Mouse (Mus musculus) yolk sac, embryonic 10.5 days (tissue): ENCODE data around the gene Serping1.

Source experiments
- DNase-seq: peaks from one replicate; pipeline ENCODE4 v3.0.0-alpha.2; 2017; ENCODE audit warnings: low spot score

Gene Serping1

GRCm38 (mm10) chr2:84783315-84783714 lies 8.1 kb upstream of the Serping1 start:
- no peak for DNase-seq

DNA sequence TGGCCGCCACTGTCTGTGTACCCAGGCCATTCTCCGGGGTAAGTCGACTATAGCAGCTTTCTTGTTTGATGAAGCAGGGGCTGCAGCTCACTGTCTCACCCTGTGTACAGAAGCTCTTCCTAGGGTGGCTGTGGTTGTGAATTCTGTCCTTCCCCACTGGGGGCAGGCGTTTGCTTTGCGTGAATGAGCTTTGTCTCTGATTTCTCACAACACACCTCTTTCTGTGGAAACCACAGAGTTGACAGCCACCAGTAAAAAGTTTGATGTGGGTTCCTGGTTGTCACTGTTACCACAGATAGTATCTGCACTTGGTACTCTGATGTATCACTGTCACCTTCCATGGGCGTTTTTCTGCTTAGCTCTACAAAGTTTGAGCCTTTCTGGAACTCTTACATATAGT lies 4.0 kb upstream of the Serping1 start:
- no peak for DNase-seq

DNA sequence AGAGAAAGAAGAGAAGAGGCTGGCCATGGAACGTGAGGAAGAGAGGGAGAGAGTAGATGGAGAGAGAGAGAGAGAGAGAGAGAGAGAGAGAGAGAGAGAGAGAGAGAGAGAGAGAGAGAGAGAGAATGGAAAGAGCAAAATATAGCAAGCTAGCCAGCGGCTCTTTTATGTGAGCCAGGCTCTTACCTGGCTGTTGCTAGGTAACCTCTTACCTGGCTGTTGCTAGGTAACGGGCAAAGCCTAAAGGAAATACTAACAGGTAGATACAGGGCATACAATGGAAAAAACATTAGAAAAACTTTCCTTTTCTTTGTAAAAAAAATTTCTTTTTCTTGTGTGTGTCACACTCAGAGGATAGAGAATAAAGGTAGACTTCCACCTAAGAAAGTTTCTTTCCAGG lies 2.5 kb upstream of the Serping1 start:
- no peak for DNase-seq

DNA sequence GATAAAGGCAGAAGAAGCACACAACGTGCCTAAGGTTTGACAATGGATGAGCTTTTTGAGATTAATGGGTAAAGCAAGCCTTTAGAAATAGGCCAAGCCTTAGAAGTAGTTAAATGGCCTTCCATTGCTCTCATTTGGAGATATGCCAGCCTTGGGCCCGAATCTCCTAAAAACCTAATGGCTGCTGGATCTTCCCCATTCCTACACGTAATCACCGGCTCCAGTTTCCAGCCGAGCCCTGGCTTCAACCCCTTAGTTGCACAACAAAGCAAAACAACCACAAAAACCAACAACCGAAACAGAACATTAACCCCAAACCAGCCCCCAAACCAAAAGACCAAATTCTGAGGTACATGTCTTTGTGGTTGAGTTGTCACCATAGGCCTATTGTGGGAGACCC lies 421 bp upstream of the Serping1 start:
- no peak for DNase-seq

- DNase-seq: peak; percentile 70
Observed at GRCm38 (mm10) chr2:84774751-84775150, 493 bp downstream of the Serping1 start.

DNA sequence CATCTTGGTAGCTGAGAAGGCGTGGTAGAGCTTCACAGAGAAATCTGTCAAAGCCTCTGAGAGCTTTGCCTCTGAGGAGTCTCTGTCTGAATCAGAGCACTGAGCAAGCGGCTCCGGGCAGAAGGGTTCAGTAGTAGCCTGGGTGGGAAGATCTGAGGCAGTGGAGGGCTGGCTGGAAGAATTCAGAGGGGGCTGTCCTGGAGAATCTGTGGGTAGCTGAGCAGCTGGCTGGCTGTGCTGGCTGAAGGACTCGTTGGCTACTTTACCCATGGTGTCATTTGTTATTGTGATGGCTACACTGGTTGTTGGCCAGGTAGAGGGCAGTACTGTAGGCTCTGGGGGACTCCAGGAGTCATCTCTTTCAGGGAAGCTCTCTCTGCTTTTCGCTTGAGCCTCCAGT lies 2.0 kb downstream of the Serping1 start:
- no peak for DNase-seq

GRCm38 (mm10) chr2:84772454-84772853 lies 2.8 kb downstream of the Serping1 start:
- no peak for DNase-seq

DNA sequence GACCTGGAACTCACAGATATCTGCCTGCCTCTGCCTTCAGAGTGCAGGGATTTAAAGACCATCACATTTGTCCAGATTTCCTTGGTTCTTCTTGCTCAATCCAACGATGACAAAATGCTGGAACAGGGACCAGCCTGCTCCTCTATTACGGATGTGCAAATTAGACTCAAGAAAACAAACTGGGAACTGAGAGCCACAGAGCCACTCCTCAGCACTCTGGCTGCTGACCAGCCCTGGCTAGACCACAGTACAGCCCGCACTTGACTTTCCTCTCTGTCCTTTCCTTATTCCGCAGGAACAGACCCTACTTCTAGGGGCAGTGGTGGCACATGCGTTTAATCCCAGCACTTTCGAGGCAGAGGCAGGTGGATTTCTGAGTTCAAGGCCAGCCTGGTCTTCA lies 4.7 kb downstream of the Serping1 start:
- DNase-seq: no peak

DNA sequence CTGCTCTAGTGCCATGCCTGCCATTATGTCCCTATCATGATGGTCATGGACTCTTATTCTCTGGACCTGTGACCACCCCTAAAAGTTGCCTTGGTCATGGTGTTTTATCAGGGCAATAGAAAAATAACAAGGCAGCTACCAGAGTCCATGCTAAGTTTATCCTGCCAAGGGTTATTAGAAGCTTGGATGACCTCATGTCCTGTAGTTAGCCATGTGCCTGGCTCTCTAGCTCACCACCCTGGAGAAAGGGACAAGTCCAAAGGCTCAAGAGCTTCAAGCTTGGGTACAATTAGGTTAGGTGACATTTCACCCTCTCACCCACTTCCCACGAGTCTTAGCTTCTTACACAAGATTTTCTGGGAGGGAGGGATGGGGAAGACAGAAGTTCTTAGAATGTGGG lies 12.4 kb downstream of the Serping1 start:
- DNase-seq: no peak

GRCm38 (mm10) chr2:84762295-84762694 lies 12.9 kb downstream of the Serping1 start:
- no peak for DNase-seq

DNA sequence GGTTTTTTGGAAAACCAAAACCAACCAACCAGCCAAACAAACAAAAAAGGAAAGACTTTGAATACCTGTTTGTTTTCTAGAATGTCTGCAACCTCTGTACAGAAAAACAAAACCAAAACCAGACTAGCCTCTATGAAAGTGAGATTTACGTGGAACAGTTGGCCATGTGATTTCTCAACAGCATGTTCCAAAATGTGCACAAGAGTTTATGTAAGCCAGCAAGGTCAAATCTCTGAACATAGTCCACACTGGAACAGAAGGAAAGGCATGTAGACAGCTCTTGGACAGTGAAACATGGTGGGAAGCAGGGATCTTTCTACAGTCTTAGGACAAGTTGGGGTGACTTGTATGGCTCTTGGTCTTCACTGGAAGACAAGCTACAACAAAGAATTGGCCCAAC lies 13.4 kb downstream of the Serping1 start:
- DNase-seq: no peak

GRCm38 (mm10) chr2:84761309-84761708 lies 13.9 kb downstream of the Serping1 start:
- DNase-seq: no peak

GRCm38 (mm10) chr2:84760777-84761176 lies 14.5 kb downstream of the Serping1 start:
- DNase-seq: no peak

DNA sequence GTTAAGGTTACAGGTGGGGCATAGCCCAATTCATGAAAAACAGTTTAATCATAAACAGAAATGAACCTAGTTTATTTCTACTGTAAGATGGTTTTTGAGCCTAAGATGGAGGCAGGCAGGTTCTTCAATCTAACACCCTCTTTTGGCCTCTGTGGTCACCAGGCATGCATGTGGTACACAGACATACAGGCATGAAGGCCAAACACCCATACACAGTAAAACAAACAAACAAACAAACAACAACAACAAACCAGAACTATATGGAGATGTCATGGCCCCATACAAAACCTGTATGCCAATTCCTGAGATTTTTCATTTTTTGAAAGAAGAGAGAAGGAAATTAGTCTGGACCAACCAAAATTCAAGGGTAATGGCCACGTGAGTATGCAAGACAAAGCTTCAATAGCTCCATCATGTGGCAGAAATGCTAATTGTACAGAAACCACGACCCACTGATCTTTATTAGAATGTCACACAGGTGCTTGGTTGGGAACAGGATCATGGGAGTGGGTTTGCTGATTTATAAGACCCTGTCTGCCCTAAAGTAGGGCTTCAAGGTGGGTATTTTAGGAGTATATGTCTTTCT lies 16.6 kb downstream of the Serping1 start:
- DNase-seq: peak; percentile 36

- no peak for DNase-seq
Observed at GRCm38 (mm10) chr2:84757026-84757682, 18.1 kb downstream of the Serping1 start.

DNA sequence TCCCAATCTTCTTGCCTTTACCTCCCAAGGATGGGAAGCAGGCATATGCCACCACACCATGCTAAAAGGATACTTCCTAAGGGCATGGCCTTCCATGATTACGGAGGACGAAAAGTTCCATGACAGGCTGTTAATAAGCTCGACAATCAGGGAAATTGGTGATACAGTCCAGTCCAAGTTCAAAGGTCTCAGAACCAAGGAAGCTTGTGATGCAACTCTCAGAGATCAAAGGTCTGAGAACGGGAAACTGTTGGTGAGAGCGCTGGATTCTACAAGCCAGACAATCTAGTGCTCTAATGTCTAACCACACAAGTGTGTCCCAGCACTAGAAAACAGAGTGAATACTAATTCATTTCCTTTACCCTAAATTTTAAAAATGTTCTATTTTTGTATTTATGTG lies 19.0 kb downstream of the Serping1 start:
- peak; percentile 71 for DNase-seq

- DNase-seq: no peak
Observed at GRCm38 (mm10) chr2:84750115-84750514, 25.1 kb downstream of the Serping1 start.

DNA sequence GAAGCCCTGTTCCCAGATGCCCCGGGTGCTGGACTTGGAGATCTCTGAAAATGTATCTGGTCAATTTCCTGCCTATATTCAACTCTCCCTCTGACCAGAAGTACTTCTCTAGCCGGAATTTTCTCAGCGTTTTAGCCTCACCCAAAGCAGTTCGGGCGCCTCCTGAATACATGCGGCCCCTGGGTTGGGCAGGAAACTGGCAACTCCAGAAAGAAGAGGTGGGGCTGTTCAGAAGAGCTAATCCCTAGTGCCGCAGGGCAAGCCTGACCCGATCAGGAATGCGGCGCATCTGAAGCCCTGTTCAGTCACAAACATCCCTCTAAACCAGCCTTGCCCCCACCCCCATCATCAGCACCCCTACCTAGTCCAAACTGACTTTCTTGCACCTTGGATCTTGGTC lies 31.1 kb downstream of the Serping1 start:
- no peak for DNase-seq

DNA sequence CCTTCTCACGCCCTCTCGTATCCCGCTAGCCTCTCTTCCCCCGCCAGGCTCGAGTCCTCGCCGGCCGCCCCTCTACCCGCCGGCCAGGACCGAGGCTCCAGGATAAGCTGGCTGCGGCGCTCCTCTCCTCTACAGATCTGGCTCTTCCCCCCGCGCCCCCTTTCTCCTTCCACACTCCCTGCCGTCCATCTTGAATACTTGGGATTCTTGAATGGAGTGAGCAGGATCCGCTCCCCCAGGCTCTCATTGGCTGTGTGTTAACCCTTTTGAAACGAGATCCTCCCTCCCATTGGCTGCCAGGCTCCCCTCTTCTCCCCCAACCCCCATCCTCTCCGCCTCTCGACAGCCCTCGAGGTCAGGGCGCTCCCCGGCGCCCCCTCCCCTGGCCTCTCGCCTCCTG lies 31.7 kb downstream of the Serping1 start, which contains the start of gene Gm19426:
Gene Gm19426 (minus strand): TSS at position 95 of the 400 bp plus-strand sequence.
- DNase-seq: peak; percentile 95

GRCm38 (mm10) chr2:84742451-84743283 lies 32.6 kb downstream of the Serping1 start:
- DNase-seq: peak; percentile 95

- DNase-seq: no peak
Observed at GRCm38 (mm10) chr2:84741841-84742450, 33.3 kb downstream of the Serping1 start.

DNA sequence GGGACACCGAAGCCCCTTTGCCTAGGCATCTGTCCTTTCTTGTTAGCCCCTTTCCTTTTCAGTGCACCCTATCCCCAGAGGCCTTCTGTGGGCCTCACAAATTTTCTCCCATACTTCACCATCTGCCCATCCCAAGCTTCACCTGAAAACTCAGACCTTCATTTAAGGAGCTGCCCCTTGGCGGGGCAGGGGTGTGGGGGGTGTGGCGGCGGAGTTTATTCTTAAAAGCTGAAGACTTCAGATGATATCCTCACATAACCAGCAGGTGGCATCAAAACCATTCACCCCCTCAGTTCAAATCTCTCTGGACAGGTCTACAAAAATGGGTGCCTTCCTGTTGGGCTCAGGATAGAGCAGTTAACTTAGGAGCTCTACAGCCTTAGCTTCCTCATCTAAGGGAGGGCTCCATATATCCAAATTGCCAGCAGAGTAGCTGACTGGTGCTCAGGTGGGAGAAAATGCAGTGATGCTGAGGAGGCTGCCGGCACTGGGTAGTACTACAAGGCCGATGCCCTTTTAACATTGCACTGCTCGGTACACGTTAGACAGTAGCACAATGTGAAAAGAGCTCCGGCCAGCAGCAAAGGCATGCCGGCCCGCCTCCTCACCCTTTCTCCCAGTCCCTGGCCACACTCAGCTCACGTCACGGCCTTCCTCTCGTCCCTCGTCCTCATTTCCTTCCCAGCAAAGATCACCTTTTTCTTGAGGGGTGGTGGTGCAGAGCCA lies 34.5 kb downstream of the Serping1 start:
- DNase-seq: peak; percentile 30
